Mouse (Mus musculus): ENCODE results near the gene Recql5.
"Not testable (repeated sequence)": the region's sequence is repeated elsewhere in the genome, so short reads cannot be mapped to it uniquely, and the experiment has no call there.

The Recql5 gene

GRCm38 (mm10) chr11:115863895-115864294, 69.4 kb downstream of the Recql5 start:
- no peak for DNase-seq (ENCODE audit: low spot score in 2 of 2)

- peak; percentile 51 to 52 for DNase-seq (ENCODE audit: low spot score in 2 of 2)
Observed at GRCm38 (mm10) chr11:115859143-115859945, 73.9 kb downstream of the Recql5 start.

- DNase-seq (ENCODE audit: low spot score in 2 of 2) = no peak
Observed at GRCm38 (mm10) chr11:115858354-115858753, 74.9 kb downstream of the Recql5 start, which contains the start of gene Myo15b. Gene Myo15b, plus strand, starts transcription at chr11:115858406.

GRCm38 (mm10) chr11:115857936-115858335, 75.3 kb downstream of the Recql5 start:
- DNase-seq (ENCODE audit: low spot score in 2 of 2) = no peak

- DNase-seq (ENCODE audit: low spot score in 2 of 2) = not testable (repeated sequence)
Observed at GRCm38 (mm10) chr11:115857146-115857545, 76.1 kb downstream of the Recql5 start.

GRCm38 (mm10) chr11:115854674-115855073, 78.6 kb downstream of the Recql5 start:
- peak; percentile 16 to 19 for DNase-seq (ENCODE audit: low spot score in 2 of 2)

GRCm38 (mm10) chr11:115845819-115846218, 87.5 kb downstream of the Recql5 start:
- DNase-seq (ENCODE audit: low spot score in 2 of 2) = no peak

- no peak for DNase-seq (ENCODE audit: low spot score in 2 of 2)
Observed at GRCm38 (mm10) chr11:115844240-115844639, 89.0 kb downstream of the Recql5 start.

- DNase-seq (ENCODE audit: low spot score in 2 of 2) = no peak
Observed at GRCm38 (mm10) chr11:115843891-115844239, 89.4 kb downstream of the Recql5 start.

GRCm38 (mm10) chr11:115843141-115843890, 90.0 kb downstream of the Recql5 start:
- no peak for DNase-seq (ENCODE audit: low spot score in 2 of 2)

Data from frontal cortex, postnatal 36 days (tissue).